Mouse (Mus musculus) myocyte (in vitro differentiated cells): ENCODE data around the gene Odf3. TPM values are rescaled to one million over a fixed set of nuclear protein-coding genes. Genes with fewer than 3 reads are reported as not detected.

Experiments
- H3K27me3 ChIP-seq: one replicate; pipeline ENCODE4 v1.6.1; 2011; ENCODE audit not compliant: control insufficient read depth, insufficient read depth, insufficient read length
- H3K36me3 ChIP-seq: one replicate; pipeline ENCODE4 v1.6.1; 2011; ENCODE audit not compliant: control insufficient read depth, insufficient read depth
- H3K4me2 ChIP-seq: one replicate; pipeline ENCODE4 v1.6.1; 2011; ENCODE audit warnings: low read depth, control low read depth
- H3K4me3 ChIP-seq: one replicate; pipeline ENCODE4 v1.5.1; 2011; ENCODE audit warnings: mild to moderate bottlenecking, control low read depth, moderate library complexity
- H3K79me2 ChIP-seq: one replicate; pipeline ENCODE4 v1.6.1; 2011; ENCODE audit not compliant: control insufficient read depth, insufficient read depth
- H3ac ChIP-seq: one replicate; pipeline ENCODE4 v1.6.1; 2011; ENCODE audit not compliant: control insufficient read depth, insufficient read length
- CEBPB ChIP-seq: IDR thresholded peaks from 2 replicates; pipeline ENCODE4 v1.6.1; 2011; ENCODE audit warnings: mild to moderate bottlenecking, moderate library complexity; ENCODE audit not compliant: poor library complexity, insufficient read depth, severe bottlenecking
- E2F4 ChIP-seq: IDR thresholded peaks from one replicate; pipeline ENCODE4 v1.6.1; 2011; ENCODE audit warnings: mild to moderate bottlenecking, control low read depth, moderate library complexity; ENCODE audit not compliant: insufficient read depth
- MAX ChIP-seq: IDR thresholded peaks from one replicate; pipeline ENCODE4 v1.6.1; 2011; ENCODE audit warnings: low read depth, mild to moderate bottlenecking, control low read depth
- MYOD1 ChIP-seq, 3 experiments: IDR thresholded peaks; one replicate each; pipeline ENCODE4 v1.6.1; 2011; ENCODE audit warnings: control low read depth in 2 of 3, low read depth in 2 of 3, mild to moderate bottlenecking in 2 of 3, moderate library complexity in 1 of 3; ENCODE audit not compliant: insufficient read length in 2 of 3, control insufficient read depth in 1 of 3
- MYOG ChIP-seq, 3 experiments: IDR thresholded peaks; one replicate each; pipeline ENCODE4 v1.6.1; 2011; ENCODE audit warnings: control low read depth in 2 of 3, low read depth in 2 of 3, mild to moderate bottlenecking in 2 of 3; ENCODE audit not compliant: insufficient read length in 2 of 3, control insufficient read depth in 1 of 3, insufficient read depth in 1 of 3
- POLR2A ChIP-seq: IDR thresholded peaks from one replicate; pipeline ENCODE4 v1.6.1; 2011; ENCODE audit warnings: low read depth, mild to moderate bottlenecking, control low read depth, moderate library complexity; ENCODE audit not compliant: insufficient read length
- POLR2AphosphoS2 ChIP-seq: IDR thresholded peaks from one replicate; pipeline ENCODE4 v1.6.1; 2011; ENCODE audit warnings: low read depth, control low read depth; ENCODE audit not compliant: insufficient read length
- REST ChIP-seq: IDR thresholded peaks from one replicate; pipeline ENCODE4 v1.6.1; 2011; ENCODE audit warnings: mild to moderate bottlenecking, control low read depth, moderate library complexity; ENCODE audit not compliant: insufficient read depth, insufficient read length
- SRF ChIP-seq: IDR thresholded peaks from one replicate; pipeline ENCODE4 v1.6.1; 2011; ENCODE audit warnings: low read depth; ENCODE audit not compliant: control insufficient read depth, insufficient read length
- TCF12 ChIP-seq: IDR thresholded peaks from one replicate; pipeline ENCODE4 v1.6.1; 2011; ENCODE audit warnings: mild to moderate bottlenecking, control low read depth; ENCODE audit not compliant: poor library complexity, insufficient read depth, severe bottlenecking
- TCF3 ChIP-seq: IDR thresholded peaks from one replicate; pipeline ENCODE4 v1.6.1; 2011; ENCODE audit warnings: low read depth, control low read depth; ENCODE audit not compliant: insufficient read length
- USF1 ChIP-seq: IDR thresholded peaks from one replicate; pipeline ENCODE4 v1.6.1; 2011; ENCODE audit warnings: low read depth, mild to moderate bottlenecking, control low read depth, moderate library complexity
- polyA plus RNA-seq: library from polyadenylated mRNA; unstranded; fragments of >200 nt; fragmentation: generic; extraction: Trizol; gene quantifications from one replicate; pipeline ENCODE4 v1.2.1, GENCODE M21; 2012; ENCODE audit warnings: missing spikeins

Gene Odf3
- polyA plus RNA-seq, 1 experiment: 0.07 TPM

GRCm38 (mm10) chr7:140821653-140822329 lies 25.8 kb upstream of the Odf3 start, which contains the start of gene Zfp941:
Gene Zfp941 (minus strand): TSS chr7:140822178.
- Histone ChIP-seq H3K4me2 (peak within 1 kb of the TSS; percentile 34), H3K4me3 (no peak within 1 kb of the TSS), H3ac (no peak within 1 kb of the TSS), H3K36me3 (no peaks in the 10 kb centered on the region), H3K27me3 (no peaks in the 10 kb centered on the region), H3K79me2 (no peaks in the 10 kb centered on the region)
- TF ChIP-seq CEBPB: no peak

DNA sequence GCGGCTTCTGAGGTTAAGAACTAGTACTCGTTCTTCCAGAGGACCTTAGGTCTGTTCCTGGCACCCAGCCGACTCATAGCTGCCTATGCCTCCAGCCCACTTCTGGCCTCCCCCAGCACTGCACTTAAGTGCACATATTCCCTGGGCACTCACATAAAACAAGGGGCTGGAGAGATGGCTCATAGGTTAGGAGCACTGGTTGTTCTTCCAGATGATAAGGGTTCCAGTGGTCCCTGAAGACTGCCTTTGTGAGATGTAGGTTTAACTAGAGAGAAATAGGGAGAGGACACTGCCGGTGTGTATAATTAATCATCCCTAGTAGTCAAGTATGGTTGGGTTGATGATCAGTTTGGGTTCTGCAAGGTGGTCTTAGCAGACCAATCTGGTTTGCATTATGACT lies 24.9 kb upstream of the Odf3 start:
- Histone ChIP-seq H3K36me3 (no peaks in the 10 kb centered on the region), H3K4me2 (no peak overlapping the region), H3K4me3 (no peak overlapping the region), H3K79me2 (no peaks in the 10 kb centered on the region), H3K27me3 (no peaks in the 10 kb centered on the region), H3ac (no peak overlapping the region)
- no peak for TF ChIP-seq REST
- no peak for TF ChIP-seq CEBPB
- no peak for TF ChIP-seq E2F4
- TF ChIP-seq MAX: no peak
- no peak for TF ChIP-seq TCF12
- TF ChIP-seq TCF3: no peak
- no peak for TF ChIP-seq POLR2A
- TF ChIP-seq USF1: no peak
- no peak for TF ChIP-seq MYOG (IDR thresholded peaks at IDR 0.05; ENCODE audit: control insufficient read depth in 1 of 3, insufficient read depth in 1 of 3, insufficient read length in 2 of 3, low read depth in 2 of 3)
- no peak for TF ChIP-seq POLR2AphosphoS2
- TF ChIP-seq MYOD1 (IDR thresholded peaks at IDR 0.05; ENCODE audit: control insufficient read depth in 1 of 3, insufficient read length in 2 of 3, low read depth in 2 of 3): no peak
- TF ChIP-seq SRF: no peak

DNA sequence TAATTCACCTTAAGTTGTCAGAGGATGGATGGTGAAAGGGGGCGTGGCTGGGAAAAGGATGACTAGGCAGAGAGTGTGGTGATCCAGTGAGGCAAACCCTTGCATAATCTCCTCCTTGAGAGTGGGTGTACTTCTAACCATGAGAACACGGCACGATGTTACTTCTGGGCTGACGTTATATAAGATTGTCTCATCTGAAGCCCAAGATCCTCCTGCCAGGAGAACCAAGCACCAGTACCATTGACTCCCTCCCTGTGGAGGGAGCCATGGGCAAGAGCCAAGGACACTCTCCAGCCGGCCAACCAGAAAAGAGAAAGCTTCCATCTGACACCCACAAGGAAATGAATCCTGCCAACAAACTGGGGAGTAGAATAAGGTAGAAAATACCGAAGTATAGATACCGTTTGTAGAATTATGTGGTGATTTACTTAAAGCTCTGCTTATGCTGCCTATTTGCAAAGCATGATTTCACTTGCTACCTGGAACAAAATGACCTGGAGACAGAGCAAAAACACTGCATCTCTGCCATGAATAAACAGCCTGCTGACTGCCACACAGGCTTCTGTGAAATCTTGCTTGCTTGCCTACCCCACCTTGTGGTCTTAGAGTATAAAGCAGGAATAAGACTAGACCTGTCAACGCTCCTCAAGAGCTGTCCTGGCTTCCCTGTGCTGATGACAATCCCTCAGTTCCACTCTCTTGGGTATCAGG lies 19.3 kb upstream of the Odf3 start:
- no peaks in the 10 kb centered on the region for H3K79me2 ChIP-seq
- no peaks in the 10 kb centered on the region for H3K36me3 ChIP-seq
- H3ac ChIP-seq: no peak overlapping the region
- H3K4me3 ChIP-seq: no peak overlapping the region
- TF ChIP-seq TCF12: no peak
- TF ChIP-seq CEBPB: no peak
- no peak for TF ChIP-seq MYOD1 (IDR thresholded peaks at IDR 0.05; ENCODE audit: control insufficient read depth in 1 of 3, insufficient read length in 2 of 3, low read depth in 2 of 3)
- no peak for TF ChIP-seq MAX
- no peak for TF ChIP-seq TCF3
- no peak for TF ChIP-seq USF1
- no peak for TF ChIP-seq REST
- TF ChIP-seq SRF: no peak
- TF ChIP-seq POLR2A: no peak
- no peak for TF ChIP-seq POLR2AphosphoS2
- no peak for TF ChIP-seq MYOG (IDR thresholded peaks at IDR 0.05; ENCODE audit: control insufficient read depth in 1 of 3, insufficient read depth in 1 of 3, insufficient read length in 2 of 3, low read depth in 2 of 3)
- no peak for TF ChIP-seq E2F4
- no peaks in the 10 kb centered on the region for H3K27me3 ChIP-seq
- peak overlapping the region; percentile 28 for H3K4me2 ChIP-seq

DNA sequence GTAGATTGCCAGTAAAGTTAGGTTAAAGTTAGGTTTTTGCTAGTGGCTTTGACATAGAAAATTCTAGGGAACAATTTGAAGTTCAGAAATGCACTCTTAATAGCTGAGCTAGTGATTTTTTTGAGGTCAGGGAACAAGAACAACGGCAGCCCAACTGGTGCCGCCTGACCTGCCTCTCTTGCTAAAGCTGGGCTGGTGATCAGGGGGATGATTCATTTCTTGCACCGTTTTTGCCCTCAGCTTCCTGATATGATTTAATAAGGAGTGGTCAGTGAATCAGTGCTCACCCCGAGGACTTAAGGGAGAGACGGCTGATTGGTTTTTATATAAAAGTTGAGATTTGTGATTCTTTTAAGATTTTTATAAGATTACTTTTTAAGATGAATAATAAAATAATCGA lies 16.2 kb upstream of the Odf3 start:
- TF ChIP-seq TCF3 (no peak), REST (no peak), E2F4 (no peak), MYOD1 (IDR thresholded peaks at IDR 0.05; ENCODE audit: control insufficient read depth in 1 of 3, insufficient read length in 2 of 3, low read depth in 2 of 3) (no peak), MYOG (IDR thresholded peaks at IDR 0.05; ENCODE audit: control insufficient read depth in 1 of 3, insufficient read depth in 1 of 3, insufficient read length in 2 of 3, low read depth in 2 of 3) (no peak), USF1 (no peak), TCF12 (no peak), MAX (no peak), POLR2A (no peak), CEBPB (no peak), POLR2AphosphoS2 (no peak), SRF (no peak)
- no peaks in the 10 kb centered on the region for H3K36me3 ChIP-seq

More for the DNA sequence above, 16.2 kb upstream of the Odf3 start:
- H3K27me3 ChIP-seq: no peaks in the 10 kb centered on the region
- no peak overlapping the region for H3ac ChIP-seq
- H3K4me3 ChIP-seq: no peak overlapping the region
- no peak overlapping the region for H3K4me2 ChIP-seq
- no peaks in the 10 kb centered on the region for H3K79me2 ChIP-seq
